Mouse (Mus musculus): ENCODE measurements around the gene Ankrd23. TPM values are rescaled to one million over a fixed set of nuclear protein-coding genes. Genes with fewer than 3 reads are reported as not detected.

Ankrd23 gene
- polyA plus RNA-seq, 1 experiment from 2014 or later, result 18.9 TPM

DNA sequence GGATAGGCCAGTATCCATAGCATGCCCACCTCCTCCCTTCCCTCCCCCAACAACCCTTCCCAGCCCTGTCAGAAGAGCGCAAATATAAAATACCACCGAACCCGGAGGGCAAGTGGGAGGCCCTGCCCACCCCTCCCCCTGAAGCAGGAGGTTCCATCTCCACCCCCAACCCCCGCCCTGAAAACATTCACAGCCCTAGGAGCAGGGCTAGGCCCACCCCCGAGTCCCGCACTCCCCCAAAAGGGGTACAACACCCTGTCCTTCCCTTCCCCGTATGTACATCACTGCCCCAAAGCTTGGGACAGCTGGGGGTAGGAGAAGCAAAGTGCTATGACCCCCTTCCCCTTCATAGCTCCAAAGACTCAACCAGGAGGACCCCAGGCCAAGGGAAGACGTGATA lies 12.1 kb upstream of the Ankrd23 start:
- Histone ChIP-seq H3K9ac (ENCODE audit: low read length) (no peak overlapping the region), H3K27ac (replicated peaks in 1 of 2; ENCODE audit: control insufficient read depth in 1 of 2, insufficient read depth in 1 of 2, low read depth in 2 of 2, low read length in 2 of 2) (no peak overlapping the region), H3K36me3 (ENCODE audit: control insufficient read depth, insufficient read depth, low read length) (peaks cover 60% of the 10 kb centered on the region)

DNA sequence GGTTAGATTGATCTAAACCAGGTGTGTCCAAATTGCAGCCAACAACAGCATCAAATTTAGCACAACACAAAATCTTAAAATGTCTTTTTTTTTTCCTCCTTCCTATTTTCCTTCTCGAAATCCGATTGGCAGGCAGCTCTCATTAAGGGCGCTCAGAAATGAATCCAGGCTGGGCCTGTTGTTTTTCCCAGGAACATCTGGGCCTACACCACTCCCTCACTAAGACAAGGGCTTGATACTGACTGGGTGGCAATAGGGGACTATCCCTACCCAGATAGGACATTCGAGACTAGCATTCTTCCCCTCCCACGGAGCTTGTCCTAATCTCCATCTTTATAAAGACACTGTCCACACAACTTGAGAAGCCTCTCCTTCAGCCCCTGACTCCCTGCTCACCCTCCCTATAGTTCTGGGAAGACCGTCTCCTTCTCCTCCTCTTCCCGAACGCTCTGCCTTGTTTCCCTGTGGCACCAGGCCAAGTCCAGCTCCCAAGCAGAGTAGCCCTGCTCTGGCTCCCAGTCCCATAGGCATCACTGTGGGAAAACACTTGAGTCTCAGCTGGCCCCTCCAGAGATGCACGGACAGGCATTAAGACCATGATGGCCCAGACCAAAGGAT lies 11.4 kb upstream of the Ankrd23 start:
- Histone ChIP-seq H3K9me3 (ENCODE audit: control insufficient read depth, low read length) (no peaks in the 10 kb centered on the region), H3K4me3 (ENCODE audit: control insufficient read depth in 1 of 2, insufficient read depth in 1 of 2, low read depth in 1 of 2, low read length in 2 of 2) (no peak overlapping the region), H3K4me2 (ENCODE audit: low read length) (no peak overlapping the region), H3K9ac (ENCODE audit: low read length) (no peak overlapping the region; the same call in 1 of the 2 replicates), H3K27ac (replicated peaks in 1 of 2; ENCODE audit: control insufficient read depth in 1 of 2, insufficient read depth in 1 of 2, low read depth in 2 of 2, low read length in 2 of 2) (peak overlapping the region in 1 of 2 experiments; percentile 57; a peak in 1 of 4 replicates), H3K27me3 (ENCODE audit: control insufficient read depth, insufficient read depth, low read length) (no peaks in the 10 kb centered on the region), H3K4me1 (ENCODE audit: control insufficient read depth in 2 of 2, insufficient read depth in 2 of 2, low read length in 2 of 2) (peaks cover 13 to 41% of the 10 kb centered on the region in 2 experiments), H3K36me3 (ENCODE audit: control insufficient read depth, insufficient read depth, low read length) (peaks cover 53% of the 10 kb centered on the region)
- WGBS, result 39% methylated on average over 9 of the region's 9 CpGs
- ATAC-seq (ENCODE audit: insufficient number of reproducible peaks, insufficient read depth, low FRiP score, low read depth), result no peak

More for the DNA sequence above, 12.1 kb upstream of the Ankrd23 start:
- Histone ChIP-seq H3K27me3 (ENCODE audit: control insufficient read depth, insufficient read depth, low read length) (no peaks in the 10 kb centered on the region), H3K4me2 (ENCODE audit: low read length) (no peak overlapping the region), H3K4me3 (ENCODE audit: control insufficient read depth in 1 of 2, insufficient read depth in 1 of 2, low read depth in 1 of 2, low read length in 2 of 2) (no peak overlapping the region), H3K9me3 (ENCODE audit: control insufficient read depth, low read length) (no peaks in the 10 kb centered on the region), H3K4me1 (ENCODE audit: control insufficient read depth in 2 of 2, insufficient read depth in 2 of 2, low read length in 2 of 2) (peaks cover 13 to 39% of the 10 kb centered on the region in 2 experiments)
- ATAC-seq (ENCODE audit: insufficient number of reproducible peaks, insufficient read depth, low FRiP score, low read depth), result no peak
- WGBS, result 56% methylated on average over 8 of the region's 8 CpGs

DNA sequence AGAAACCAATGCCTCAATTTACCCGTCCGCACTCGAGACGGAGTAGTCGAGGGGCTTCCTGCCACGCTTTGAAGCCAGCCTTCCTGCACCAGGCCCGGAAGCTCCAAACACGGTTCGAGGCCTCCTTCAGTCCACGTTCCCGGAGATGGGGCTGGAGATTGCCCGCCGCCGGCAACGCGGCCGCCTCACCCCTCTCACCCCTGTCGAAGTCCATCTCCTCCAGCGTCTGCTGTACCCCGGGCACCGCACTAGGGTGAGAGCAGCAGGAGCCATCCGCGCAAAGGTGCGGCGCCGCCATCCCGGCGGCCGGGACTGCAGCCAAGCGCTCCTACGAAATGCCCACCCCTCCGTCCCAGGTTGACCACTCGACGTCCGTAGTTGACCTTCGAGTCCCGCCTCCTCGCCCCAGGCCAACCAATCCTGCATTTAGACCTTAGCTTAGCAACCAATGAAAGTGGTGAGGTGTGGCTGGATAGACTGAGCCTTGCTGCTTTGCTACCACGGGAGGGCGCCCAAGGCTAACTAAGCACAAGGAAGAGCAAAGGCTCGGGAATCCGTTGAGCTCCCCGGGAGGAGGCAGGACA lies 10.3 kb upstream of the Ankrd23 start, which contains the start of gene Ankrd39:
Gene Ankrd39 (minus strand): TSS at position 558 of the 584 bp plus-strand sequence.
- Histone ChIP-seq H3K4me3 (ENCODE audit: control insufficient read depth in 1 of 2, insufficient read depth in 1 of 2, low read depth in 1 of 2, low read length in 2 of 2) (peak within 1 kb of the TSS; percentile 74 to 86), H3K36me3 (ENCODE audit: control insufficient read depth, insufficient read depth, low read length) (peaks cover 52% of the 10 kb centered on the region)
- WGBS, result 0% methylated on average over 43 of the region's 43 CpGs

DNA sequence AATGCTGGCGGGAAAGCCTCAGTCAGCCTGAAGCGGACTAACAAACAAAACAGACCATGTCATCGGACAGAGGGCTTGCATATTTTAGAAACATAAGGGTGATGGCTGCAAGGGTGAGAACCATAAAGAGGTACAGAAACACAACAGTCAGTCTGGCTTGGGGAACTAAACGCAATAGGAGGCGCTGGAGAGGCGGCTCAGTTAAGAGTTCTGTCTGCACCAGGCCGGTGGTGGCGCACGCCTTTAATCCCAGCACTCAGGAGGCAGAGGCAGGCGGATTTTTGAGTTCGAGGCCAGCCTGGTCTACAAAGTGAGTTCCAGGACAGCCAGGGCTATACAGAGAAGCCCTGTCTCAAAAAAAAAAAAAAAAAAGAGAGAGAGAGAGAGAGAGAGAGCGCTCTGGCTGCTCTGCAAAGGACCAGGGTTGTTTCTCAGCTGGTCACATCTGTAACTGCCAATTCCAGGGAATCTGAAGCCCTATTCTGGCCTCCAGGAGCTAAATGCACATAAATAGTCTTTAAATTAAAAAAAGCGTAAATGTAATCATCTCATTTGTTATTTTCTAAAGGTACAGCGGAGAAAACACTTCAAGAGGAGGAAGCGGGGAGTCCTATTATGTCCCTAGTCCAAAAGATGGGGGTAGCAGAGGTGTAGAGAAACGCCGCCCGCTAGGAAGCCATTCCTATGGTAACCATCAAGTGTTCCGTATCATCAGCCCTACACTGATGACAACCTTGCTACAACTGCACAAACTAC lies 9.3 kb upstream of the Ankrd23 start:
- H3K9me3 ChIP-seq (ENCODE audit: control insufficient read depth, low read length), result no peaks in the 10 kb centered on the region
- peak overlapping the region; percentile 19 to 70; a peak in 2 of 4 replicates for H3K27ac ChIP-seq (replicated peaks in 1 of 2; ENCODE audit: control insufficient read depth in 1 of 2, insufficient read depth in 1 of 2, low read depth in 2 of 2, low read length in 2 of 2)
- H3K4me1 ChIP-seq (ENCODE audit: control insufficient read depth in 2 of 2, insufficient read depth in 2 of 2, low read length in 2 of 2), result peaks cover 17 to 52% of the 10 kb centered on the region in 2 experiments
- ATAC-seq (ENCODE audit: insufficient number of reproducible peaks, insufficient read depth, low FRiP score, low read depth), result no peak
- H3K4me3 ChIP-seq (ENCODE audit: control insufficient read depth in 1 of 2, insufficient read depth in 1 of 2, low read depth in 1 of 2, low read length in 2 of 2), result peak overlapping the region; percentile 74 to 86
- H3K4me2 ChIP-seq (ENCODE audit: low read length), result peak overlapping the region; percentile 73
- peaks cover 51% of the 10 kb centered on the region for H3K36me3 ChIP-seq (ENCODE audit: control insufficient read depth, insufficient read depth, low read length)
- H3K27me3 ChIP-seq (ENCODE audit: control insufficient read depth, insufficient read depth, low read length), result no peaks in the 10 kb centered on the region
- H3K9ac ChIP-seq (ENCODE audit: low read length), result peak overlapping the region; percentile 85
- 58% methylated on average over 19 of the region's 19 CpGs for WGBS

More for the DNA sequence above, 10.3 kb upstream of the Ankrd23 start, which contains the start of gene Ankrd39:
- Histone ChIP-seq H3K27ac (replicated peaks in 1 of 2; ENCODE audit: control insufficient read depth in 1 of 2, insufficient read depth in 1 of 2, low read depth in 2 of 2, low read length in 2 of 2) (peak within 1 kb of the TSS; percentile 63 to 70), H3K4me2 (ENCODE audit: low read length) (peak within 1 kb of the TSS; percentile 73), H3K9ac (ENCODE audit: low read length) (peak within 1 kb of the TSS; percentile 85), H3K4me1 (ENCODE audit: control insufficient read depth in 2 of 2, insufficient read depth in 2 of 2, low read length in 2 of 2) (peaks cover 15 to 51% of the 10 kb centered on the region in 2 experiments), H3K9me3 (ENCODE audit: control insufficient read depth, low read length) (no peaks in the 10 kb centered on the region), H3K27me3 (ENCODE audit: control insufficient read depth, insufficient read depth, low read length) (no peaks in the 10 kb centered on the region)
- ATAC-seq (ENCODE audit: insufficient number of reproducible peaks, insufficient read depth, low FRiP score, low read depth), result peak; percentile 98

DNA sequence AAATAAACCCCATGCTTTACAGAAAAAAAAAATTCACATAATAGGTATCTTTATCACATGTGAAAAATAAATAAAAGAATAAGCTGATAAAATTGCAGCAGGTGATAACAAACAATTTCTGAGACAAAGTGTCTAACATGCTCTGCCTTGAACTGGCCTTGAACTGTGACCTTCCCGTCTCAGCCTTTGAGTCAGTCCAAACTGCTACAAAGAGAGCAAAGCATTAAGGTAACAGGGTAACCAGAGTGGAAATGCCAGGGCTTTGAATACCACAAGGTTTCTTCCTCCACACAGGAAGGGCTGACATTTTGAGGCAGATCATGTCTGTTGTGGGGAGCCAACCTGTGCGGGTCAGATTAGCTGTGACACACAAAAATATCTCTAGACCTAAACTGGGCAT lies 8.7 kb upstream of the Ankrd23 start:
- no peak for ATAC-seq (ENCODE audit: insufficient number of reproducible peaks, insufficient read depth, low FRiP score, low read depth)
- H3K27me3 ChIP-seq (ENCODE audit: control insufficient read depth, insufficient read depth, low read length), result no peaks in the 10 kb centered on the region
- WGBS, result 65% methylated on average over 2 of the region's 2 CpGs
- no peaks in the 10 kb centered on the region for H3K9me3 ChIP-seq (ENCODE audit: control insufficient read depth, low read length)
- H3K4me3 ChIP-seq (ENCODE audit: control insufficient read depth in 1 of 2, insufficient read depth in 1 of 2, low read depth in 1 of 2, low read length in 2 of 2), result no peak overlapping the region
- H3K27ac ChIP-seq (replicated peaks in 1 of 2; ENCODE audit: control insufficient read depth in 1 of 2, insufficient read depth in 1 of 2, low read depth in 2 of 2, low read length in 2 of 2), result 0 out of 4 replicates have a peak overlapping the region, but pooled peaks of 1 of the 2 experiments have one; percentile 19
- no peak overlapping the region for H3K9ac ChIP-seq (ENCODE audit: low read length)
- peaks cover 51% of the 10 kb centered on the region for H3K36me3 ChIP-seq (ENCODE audit: control insufficient read depth, insufficient read depth, low read length)
- peaks cover 17 to 52% of the 10 kb centered on the region in 2 experiments for H3K4me1 ChIP-seq (ENCODE audit: control insufficient read depth in 2 of 2, insufficient read depth in 2 of 2, low read length in 2 of 2)
- peak overlapping the region; percentile 73 for H3K4me2 ChIP-seq (ENCODE audit: low read length)

DNA sequence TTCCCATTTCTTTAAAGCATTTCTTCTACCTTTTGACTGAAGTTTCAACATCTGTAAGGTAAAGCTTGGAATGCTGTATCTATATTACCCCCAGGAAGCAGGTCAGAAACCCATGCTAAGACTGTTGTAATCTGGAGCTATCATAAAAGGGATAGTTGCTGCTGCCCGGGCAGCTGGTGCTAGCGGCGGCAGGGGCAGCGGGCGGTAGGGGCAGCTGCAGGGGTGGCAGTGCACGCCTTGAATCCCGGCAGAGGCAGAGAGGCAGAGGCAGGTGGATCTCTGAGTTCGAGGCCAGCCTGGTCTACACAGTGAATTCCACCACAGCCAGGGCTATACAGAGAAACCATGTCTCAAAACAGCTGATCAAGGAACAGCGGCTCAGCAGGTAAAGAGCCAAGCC lies 6.2 kb upstream of the Ankrd23 start:
- 0 out of 4 replicates have a peak overlapping the region, but pooled peaks of 1 of the 2 experiments have one; percentile 9 for H3K27ac ChIP-seq (replicated peaks in 1 of 2; ENCODE audit: control insufficient read depth in 1 of 2, insufficient read depth in 1 of 2, low read depth in 2 of 2, low read length in 2 of 2)
- H3K9ac ChIP-seq (ENCODE audit: low read length), result no peak overlapping the region
- no peaks in the 10 kb centered on the region for H3K27me3 ChIP-seq (ENCODE audit: control insufficient read depth, insufficient read depth, low read length)
- H3K36me3 ChIP-seq (ENCODE audit: control insufficient read depth, insufficient read depth, low read length), result peaks cover 53% of the 10 kb centered on the region
- peaks cover 20 to 48% of the 10 kb centered on the region in 2 experiments for H3K4me1 ChIP-seq (ENCODE audit: control insufficient read depth in 2 of 2, insufficient read depth in 2 of 2, low read length in 2 of 2)
- H3K9me3 ChIP-seq (ENCODE audit: control insufficient read depth, low read length), result no peaks in the 10 kb centered on the region
- no peak overlapping the region for H3K4me2 ChIP-seq (ENCODE audit: low read length)
- ATAC-seq (ENCODE audit: insufficient number of reproducible peaks, insufficient read depth, low FRiP score, low read depth), result no peak
- no peak overlapping the region for H3K4me3 ChIP-seq (ENCODE audit: control insufficient read depth in 1 of 2, insufficient read depth in 1 of 2, low read depth in 1 of 2, low read length in 2 of 2)
- 90% methylated on average over 9 of the region's 9 CpGs for WGBS

DNA sequence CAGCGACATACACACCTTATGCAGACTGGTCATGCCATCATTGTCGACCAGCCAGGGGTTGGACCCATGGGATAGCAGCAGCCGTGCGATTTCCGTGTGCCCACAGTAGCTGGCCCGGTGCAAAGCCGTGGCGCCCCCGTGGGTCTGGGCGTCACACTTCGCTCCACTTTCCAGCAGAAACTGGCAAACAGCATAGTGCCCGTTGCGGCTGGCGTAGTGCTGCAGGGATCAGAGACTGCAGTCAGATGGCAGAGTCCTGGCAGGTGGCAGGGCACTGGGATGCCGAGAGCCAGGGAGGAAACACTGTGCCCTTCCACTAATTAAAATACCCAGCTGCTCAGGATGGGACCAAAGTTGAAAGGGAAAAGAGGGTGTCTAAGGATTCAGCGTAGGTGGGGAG lies 5.2 kb upstream of the Ankrd23 start:
- Histone ChIP-seq H3K4me2 (ENCODE audit: low read length) (no peak overlapping the region), H3K4me3 (ENCODE audit: control insufficient read depth in 1 of 2, insufficient read depth in 1 of 2, low read depth in 1 of 2, low read length in 2 of 2) (no peak overlapping the region), H3K9ac (ENCODE audit: low read length) (no peak overlapping the region), H3K4me1 (ENCODE audit: control insufficient read depth in 2 of 2, insufficient read depth in 2 of 2, low read length in 2 of 2) (peaks cover 17 to 41% of the 10 kb centered on the region in 2 experiments), H3K27me3 (ENCODE audit: control insufficient read depth, insufficient read depth, low read length) (no peaks in the 10 kb centered on the region), H3K27ac (replicated peaks in 1 of 2; ENCODE audit: control insufficient read depth in 1 of 2, insufficient read depth in 1 of 2, low read depth in 2 of 2, low read length in 2 of 2) (no peak overlapping the region), H3K9me3 (ENCODE audit: control insufficient read depth, low read length) (no peaks in the 10 kb centered on the region), H3K36me3 (ENCODE audit: control insufficient read depth, insufficient read depth, low read length) (peaks cover 58% of the 10 kb centered on the region)
- no peak for ATAC-seq (ENCODE audit: insufficient number of reproducible peaks, insufficient read depth, low FRiP score, low read depth)
- WGBS, result 91% methylated on average over 16 of the region's 16 CpGs

Measured in heart, embryonic 14.5 days (tissue).